Mouse (Mus musculus) cerebellum, postnatal 10 days (tissue): ENCODE measurements at regions not wholly inside any gene's neighbourhood (a gene's known extent, or its start where the extent isn't known, plus 50 kb on each side); places are given as distances from the start of the nearest gene placed in this dataset.

Experiments used
- DNase-seq, 2 experiments: peaks; one replicate each; pipeline ENCODE4 v3.0.0; 2021; ENCODE audit warnings: mixed read lengths in 2 of 2

GRCm38 (mm10) chr13:11268673-11269340, 837.9 kb downstream of the Ryr2 start:
- peak; percentile 89 to 91 for DNase-seq

GRCm38 (mm10) chr13:11247541-11247940, 859.2 kb downstream of the Ryr2 start:
- DNase-seq: no peak

- DNase-seq: peak; percentile 88 to 89
These were observed 856.2 kb upstream of the Chrm3 start for GRCm38 (mm10) chr13:11216671-11217330.

GRCm38 (mm10) chr13:11210109-11210508, 849.5 kb upstream of the Chrm3 start:
- DNase-seq: no peak

- peak; percentile 45 to 54 for DNase-seq
These were observed 844.7 kb upstream of the Chrm3 start for GRCm38 (mm10) chr13:11205216-11205786.

- DNase-seq: peak; percentile 63 to 77
These were observed 841.3 kb upstream of the Chrm3 start for GRCm38 (mm10) chr13:11201978-11202377.

- no peak for DNase-seq
These were observed 831.8 kb upstream of the Chrm3 start for GRCm38 (mm10) chr13:11192471-11192870.

- DNase-seq: peak; percentile 62 to 78
These were observed 820.5 kb upstream of the Chrm3 start for GRCm38 (mm10) chr13:11181191-11181590.

- peak; percentile 58 to 77 for DNase-seq
These were observed 819.7 kb upstream of the Chrm3 start for GRCm38 (mm10) chr13:11180356-11180755.

GRCm38 (mm10) chr13:11178586-11178985, 817.9 kb upstream of the Chrm3 start:
- DNase-seq: no peak

GRCm38 (mm10) chr13:11177642-11178420, 817.2 kb upstream of the Chrm3 start:
- no peak for DNase-seq

GRCm38 (mm10) chr13:11167115-11167514, 806.5 kb upstream of the Chrm3 start:
- DNase-seq: no peak

GRCm38 (mm10) chr13:11164130-11164529, 803.5 kb upstream of the Chrm3 start:
- no peak for DNase-seq

GRCm38 (mm10) chr13:11147268-11147667, 786.6 kb upstream of the Chrm3 start:
- DNase-seq: no peak

GRCm38 (mm10) chr13:11107693-11108092, 747.0 kb upstream of the Chrm3 start:
- no peak for DNase-seq

- DNase-seq: no peak
These were observed 745.8 kb upstream of the Chrm3 start for GRCm38 (mm10) chr13:11106426-11106825.

- peak in 1 of 2 experiments; percentile 3 for DNase-seq
These were observed 744.9 kb upstream of the Chrm3 start for GRCm38 (mm10) chr13:11105571-11105970.

GRCm38 (mm10) chr13:11099586-11099950, 738.9 kb upstream of the Chrm3 start:
- no peak for DNase-seq

- DNase-seq: no peak
These were observed 738.4 kb upstream of the Chrm3 start for GRCm38 (mm10) chr13:11098899-11099585.

GRCm38 (mm10) chr13:11092911-11093310, 732.3 kb upstream of the Chrm3 start:
- no peak for DNase-seq
